Mouse (Mus musculus): ENCODE data around the gene Kcnt2. TPM values are rescaled to one million over a fixed set of nuclear protein-coding genes. Genes with fewer than 3 reads are reported as not detected.

The Kcnt2 gene
- under 1 TPM; 0.29 to 0.54 (median 0.37) TPM for total RNA-seq (2022)

DNA sequence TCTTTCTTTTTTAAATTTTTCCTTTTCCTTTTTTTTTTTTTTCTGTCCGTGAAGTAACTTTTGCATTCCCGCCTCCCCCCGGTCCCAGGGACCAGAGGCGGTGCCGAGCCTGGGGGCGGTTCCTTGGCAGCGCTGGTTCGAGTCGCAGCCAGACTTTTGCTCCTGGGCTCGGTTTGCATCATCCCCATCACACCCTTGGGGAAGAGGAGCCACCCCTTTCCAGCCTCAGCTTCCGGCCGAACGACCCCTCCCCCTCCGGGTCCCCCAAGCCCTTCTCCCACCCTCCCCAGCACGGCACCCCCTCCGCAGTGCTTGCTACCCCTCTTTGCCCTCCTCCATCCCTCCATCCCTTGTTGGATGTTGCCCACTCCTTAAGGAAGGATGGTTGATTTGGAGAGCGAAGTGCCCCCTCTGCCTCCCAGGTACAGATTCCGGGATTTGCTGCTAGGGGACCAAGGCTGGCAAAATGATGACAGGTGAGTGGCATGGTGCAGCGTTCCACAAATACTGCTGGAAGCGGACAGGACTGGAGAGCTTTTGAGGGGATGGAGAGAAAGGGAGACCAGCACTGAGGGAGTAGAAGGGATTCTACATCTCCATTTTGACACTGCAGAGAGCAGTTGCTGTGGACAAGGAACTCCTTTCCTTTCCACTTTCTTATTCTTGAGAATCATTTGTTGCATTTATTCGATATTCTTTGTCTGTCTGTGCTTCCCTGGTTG, at the start of gene Kcnt2:
Gene Kcnt2, plus strand, starts transcription at position 283 of the 722 bp plus-strand sequence.
- DNase-seq (ENCODE audit: low spot score in 2 of 2): peak; percentile 28 to 32

DNA sequence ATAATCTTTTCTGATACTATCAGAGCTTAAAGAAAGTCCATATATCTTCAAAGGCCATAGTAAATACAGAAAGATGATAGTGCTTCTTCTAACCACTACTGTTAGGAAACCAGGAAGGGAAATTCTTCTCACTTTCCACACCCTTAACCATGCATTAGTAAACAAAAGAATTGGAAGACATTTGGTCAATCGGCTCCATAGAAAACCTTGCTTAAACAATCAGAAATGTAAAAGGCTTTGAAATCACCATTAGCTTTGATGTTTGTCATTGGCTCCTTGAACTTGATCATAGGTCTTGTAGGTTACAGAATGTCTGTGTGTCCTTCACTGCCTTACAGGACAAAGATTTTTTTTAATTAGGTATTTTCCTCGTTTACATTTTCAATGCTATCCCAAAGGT, 40.6 kb upstream of the Kcnt2 start:
- DNase-seq (ENCODE audit: low spot score in 2 of 2): no peak

DNA sequence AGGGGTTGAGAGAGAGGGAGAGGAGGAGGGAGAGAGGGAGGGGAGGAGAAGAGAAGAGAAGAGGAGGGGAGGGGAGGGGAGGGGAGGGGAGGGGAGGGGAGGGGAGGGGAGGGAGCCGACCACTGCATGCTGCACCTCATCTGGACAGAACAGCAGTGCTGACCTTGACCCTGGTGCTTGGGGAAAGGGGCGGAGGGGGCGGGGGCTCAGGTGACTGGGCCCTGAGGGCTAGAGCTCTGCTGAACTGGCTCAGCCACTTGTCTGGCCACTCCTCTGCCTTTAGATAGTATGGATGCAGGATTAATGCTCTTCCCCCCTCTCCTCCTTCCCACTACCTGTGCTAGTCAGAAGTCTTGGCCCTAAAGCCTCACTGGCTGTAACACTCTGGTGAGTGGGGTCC, 20.7 kb upstream of the Kcnt2 start:
- DNase-seq (ENCODE audit: low spot score in 2 of 2): no peak

DNA sequence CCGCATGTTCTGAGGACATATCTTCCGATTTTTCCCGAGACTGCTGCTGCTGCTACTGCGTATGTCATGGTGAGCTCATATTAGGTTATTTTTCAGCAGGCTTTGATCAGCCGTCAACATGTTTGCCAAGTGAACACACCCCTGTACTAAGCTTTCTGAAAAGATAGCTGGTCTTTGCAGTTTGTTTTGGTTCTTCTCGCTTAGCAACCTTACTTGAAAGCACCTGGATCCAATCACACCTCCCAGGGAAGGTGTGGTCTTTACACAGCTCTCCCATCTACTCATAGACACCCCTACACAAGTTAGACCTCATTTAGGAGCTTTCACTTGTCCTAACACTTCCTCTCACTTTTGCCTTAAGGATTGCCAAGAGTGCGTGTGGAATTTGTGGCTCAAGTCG, 19.3 kb upstream of the Kcnt2 start:
- DNase-seq (ENCODE audit: low spot score in 2 of 2): no peak

DNA sequence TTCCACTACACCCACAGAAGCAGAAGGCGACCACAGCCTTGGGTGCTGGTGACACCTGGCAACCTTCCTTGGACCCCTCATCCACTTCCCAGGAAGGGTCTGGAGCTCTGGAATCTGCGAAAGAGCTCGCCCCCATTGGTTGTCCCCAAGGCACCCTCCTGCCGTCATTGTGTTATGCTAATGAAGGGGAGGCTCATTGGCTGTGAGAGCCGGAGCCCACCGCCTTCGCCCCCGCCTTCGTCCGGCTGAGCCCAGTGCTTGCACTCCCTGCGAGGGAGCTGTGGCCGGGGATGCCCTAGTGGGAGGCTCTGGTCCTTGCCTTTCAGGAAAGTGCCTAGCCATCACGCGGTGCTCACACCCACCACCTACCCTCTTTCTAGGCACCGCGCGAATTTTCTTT, 493 bp upstream of the Kcnt2 start:
- peak; percentile 8 to 23 for DNase-seq (ENCODE audit: low spot score in 2 of 2)

DNA sequence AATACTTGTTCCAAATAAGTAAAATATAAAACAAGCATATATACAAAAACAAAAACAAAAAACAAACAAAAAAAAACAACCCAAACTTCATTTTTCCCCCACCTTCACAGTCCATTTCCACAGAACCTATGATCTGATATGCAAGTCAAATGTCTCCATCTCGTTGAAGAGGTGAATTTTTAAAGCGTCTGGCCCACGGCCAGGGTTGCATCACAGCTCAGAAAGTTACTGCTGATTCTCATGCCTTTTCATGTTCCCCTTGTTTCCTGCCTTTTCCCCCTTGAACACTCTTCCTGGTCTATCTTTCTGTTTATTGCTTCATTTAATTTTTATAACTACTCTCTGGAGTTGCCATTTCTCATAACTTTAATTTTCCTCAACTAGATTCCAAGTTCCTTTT, 18.7 kb downstream of the Kcnt2 start:
- DNase-seq (ENCODE audit: low spot score in 2 of 2): peak in 1 of 2 experiments; percentile 21

DNA sequence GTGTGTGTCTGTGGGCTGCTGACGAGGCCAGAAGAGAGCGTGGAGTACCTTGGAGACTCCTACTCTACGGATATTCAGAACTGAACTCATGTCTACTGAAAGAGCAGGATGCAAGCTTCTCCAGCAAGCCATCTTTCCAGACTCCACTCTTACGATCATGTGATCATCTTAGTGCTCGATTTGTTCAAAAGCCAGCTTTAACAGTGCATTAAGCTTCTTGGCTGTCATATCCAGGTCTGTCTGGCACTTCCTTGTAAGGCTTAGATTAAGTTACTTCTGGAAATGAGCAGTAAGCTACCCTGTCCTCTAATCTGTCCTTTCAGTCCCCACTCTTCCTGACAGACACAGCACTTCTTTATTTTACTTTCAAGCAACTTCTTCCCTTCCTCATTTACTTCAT, 20.1 kb downstream of the Kcnt2 start:
- DNase-seq (ENCODE audit: low spot score in 2 of 2): no peak

DNA sequence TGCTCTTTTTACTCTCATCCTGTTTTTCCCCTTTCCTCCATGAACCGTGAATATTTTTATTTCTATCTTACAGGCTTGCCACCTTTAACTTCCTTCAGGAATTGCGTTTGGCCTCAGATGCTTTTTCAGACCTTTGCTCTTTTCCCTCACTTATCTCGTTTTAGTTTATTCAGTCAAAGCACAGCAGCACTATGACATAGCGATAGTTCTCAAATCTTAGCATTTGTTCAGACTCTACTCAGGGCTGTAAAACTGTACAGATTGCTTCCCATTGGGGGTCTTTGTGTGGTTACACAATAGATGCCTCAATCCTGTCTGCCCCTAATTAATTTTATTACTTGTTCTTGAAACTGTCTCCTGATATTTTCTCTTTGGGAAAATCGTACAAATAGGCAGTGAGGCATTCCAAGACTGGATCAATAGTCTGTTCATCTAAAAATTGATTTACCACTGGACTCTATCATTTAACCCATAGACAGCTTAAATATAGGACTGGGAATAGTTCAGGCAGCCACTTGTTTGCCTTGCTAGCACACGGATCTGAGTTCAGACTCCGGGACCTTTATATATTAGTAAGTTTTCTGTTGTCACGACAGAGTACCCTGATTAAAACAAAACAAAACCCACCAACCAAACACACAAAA, 20.8 kb downstream of the Kcnt2 start:
- no peak for DNase-seq (ENCODE audit: low spot score in 2 of 2)

DNA sequence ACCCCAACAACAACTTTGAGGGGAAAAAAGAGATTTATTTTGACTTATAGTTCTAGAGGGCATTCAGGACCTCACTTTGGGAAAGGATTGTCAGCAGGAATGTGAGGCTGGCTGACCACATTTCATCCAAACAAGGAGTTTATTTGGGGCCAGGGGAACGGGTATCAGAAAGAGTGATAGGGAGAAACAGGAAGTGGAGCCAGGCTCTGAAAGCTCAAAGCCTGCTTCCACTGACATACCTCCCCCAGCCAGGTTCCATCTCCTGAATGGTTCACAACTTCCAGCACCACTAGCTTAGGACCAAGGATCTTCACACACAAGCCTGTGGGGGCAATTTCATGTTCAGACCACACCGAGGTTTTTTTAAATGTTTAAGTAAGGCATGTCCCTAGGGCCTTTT, 21.3 kb downstream of the Kcnt2 start:
- no peak for DNase-seq (ENCODE audit: low spot score in 2 of 2)

DNA sequence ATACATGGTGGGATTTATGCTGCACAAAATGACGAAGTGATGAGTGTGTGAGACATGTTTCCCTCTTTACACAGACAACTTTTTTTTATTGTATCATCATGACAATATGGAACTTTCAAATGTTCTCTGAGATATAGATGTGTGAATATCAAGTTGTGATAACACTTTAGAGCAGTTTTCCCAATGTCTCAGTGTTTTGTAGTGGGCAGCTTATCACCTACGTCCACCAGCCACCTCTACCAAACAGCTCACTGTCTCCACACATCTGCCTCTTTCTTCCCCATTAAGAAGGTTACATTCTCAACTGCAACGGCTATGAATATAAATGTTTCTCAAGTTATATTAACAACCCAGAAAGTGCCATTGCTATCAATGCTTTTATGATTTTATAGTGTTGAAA, 27.7 kb downstream of the Kcnt2 start:
- no peak for DNase-seq (ENCODE audit: low spot score in 2 of 2)

DNA sequence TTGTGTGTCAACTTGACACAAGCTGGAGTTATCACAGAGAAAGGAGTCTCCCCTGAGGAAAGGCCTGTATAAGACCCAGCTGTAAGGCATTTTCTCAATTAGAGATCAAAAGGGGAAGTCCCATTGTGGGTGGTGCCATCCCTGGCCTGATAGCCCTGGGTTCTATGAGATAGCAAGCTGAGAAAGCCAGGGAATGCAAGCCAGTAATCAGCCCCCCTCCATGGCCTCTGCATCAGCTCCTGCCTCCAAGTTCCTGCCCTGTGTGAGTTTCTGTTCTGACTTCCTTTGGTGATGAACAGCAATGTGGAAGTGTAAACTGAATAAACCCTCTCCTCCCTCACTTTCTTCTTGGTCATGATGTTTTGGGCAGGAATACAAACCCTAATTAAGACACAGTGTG, 29.9 kb downstream of the Kcnt2 start:
- DNase-seq (ENCODE audit: low spot score in 2 of 2): no peak

DNA sequence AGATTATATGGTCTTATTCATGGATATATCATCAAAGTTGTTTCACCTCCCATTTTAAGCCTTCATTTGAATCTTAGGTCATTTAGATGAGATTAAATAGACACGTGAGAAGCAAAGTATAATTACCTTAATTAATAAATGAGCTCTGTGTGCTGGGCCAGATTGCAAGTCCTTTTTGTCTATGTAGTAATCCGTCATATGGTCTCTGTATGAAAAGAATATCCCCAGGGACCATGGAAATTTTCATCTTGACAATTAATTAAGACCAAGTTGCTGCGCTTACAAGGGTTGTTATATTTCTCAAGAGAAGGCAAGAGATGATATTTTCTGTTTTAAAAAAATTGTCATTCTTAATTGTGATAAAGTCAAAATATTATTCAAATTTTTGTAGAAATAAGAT, 47.2 kb downstream of the Kcnt2 start:
- DNase-seq (ENCODE audit: low spot score in 2 of 2): no peak

DNA sequence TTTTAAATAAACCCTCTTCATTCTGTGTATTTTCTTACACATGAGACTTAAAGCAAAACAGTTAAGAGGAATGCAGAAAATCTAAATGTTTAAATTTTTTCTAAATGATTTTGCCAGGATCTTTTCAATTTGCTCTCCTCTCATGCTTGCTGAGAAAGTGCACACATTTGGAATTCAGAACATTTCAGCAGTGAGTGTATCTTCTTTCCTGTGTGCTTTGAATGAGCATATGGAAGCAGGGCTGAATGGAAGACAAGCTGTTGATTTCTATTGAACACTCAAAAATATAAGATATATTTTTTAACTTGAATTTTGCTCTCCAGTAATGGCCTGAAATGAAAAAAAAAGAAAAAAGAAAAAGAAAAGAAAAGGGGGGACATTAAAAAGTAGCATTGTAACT, 49.5 kb downstream of the Kcnt2 start:
- no peak for DNase-seq (ENCODE audit: low spot score in 2 of 2)

DNA sequence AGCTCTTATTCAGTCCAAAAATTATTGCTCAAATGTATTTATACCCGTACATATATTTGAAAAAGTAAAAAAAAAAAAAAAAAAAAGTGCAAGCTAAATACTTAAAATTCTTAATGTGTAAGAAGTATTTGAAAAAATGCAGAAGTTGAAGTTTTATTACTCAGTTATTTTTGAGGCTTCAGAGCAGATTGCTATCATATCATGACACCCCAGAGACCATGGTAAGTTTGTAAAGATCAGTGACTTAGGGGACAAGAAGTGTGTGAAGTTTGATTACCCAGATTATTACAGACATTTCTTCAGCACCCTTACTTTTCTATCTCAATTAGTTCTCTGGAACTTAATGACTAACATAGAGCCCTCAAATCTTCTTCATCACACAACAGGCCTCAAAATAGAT, 58.3 kb downstream of the Kcnt2 start:
- DNase-seq (ENCODE audit: low spot score in 2 of 2): no peak

DNA sequence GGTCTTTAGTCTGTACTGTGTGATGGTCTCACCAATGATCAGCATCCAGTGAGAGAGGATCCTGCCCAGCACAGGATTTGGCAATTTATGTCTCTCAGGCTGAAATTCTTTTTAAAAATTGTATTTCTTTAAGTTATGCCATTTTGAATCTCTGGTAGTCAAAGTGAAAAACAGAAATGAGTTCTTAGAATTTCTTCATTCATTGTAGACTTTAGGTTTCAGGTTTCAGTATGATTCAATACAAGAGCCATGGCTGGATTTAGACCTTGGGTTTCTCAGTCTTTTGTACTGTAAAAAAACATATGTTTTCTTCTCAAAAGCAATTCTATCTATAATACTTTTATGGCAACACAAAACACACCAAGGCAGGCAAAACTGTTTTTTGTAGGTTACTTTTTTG, 59.4 kb downstream of the Kcnt2 start:
- DNase-seq (ENCODE audit: low spot score in 2 of 2): no peak

DNA sequence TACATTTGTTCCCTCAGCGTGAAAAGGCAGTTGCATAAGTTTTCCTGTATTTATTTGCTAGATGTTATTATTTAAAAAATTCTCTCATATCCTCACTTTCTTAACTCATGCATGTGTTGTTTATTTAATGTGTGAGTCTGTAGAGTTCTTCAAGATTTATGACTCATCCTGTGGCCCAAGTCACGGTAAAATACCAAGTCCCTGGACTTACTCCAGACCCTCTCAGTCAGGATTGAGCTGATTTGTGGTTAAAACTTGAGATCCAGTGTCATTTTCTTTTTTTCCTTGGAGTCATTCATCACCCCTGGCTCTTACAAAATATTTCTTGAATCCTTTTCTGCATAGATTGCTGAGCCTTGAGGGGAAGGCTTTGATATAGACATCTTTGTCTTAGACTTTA, 60.4 kb downstream of the Kcnt2 start:
- DNase-seq (ENCODE audit: low spot score in 2 of 2): no peak

DNA sequence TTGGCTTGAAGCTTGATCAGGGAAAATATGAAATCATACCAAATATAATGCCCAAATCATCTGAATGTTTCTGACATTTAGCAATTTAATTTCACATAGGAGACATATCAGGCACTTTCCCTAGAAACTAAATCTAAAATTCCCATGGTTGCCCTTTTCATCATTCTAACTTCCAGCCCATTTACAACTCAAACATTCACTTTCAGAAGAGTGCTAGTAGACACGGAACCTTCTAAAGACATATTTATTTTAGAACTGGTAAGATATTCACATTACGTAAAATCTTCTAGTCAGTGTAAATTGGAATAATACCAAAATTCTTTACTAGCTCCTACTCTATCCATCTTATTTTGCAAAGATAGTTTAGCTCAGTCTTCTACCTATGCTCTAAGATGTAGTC, 64.8 kb downstream of the Kcnt2 start:
- DNase-seq (ENCODE audit: low spot score in 2 of 2): no peak

DNA sequence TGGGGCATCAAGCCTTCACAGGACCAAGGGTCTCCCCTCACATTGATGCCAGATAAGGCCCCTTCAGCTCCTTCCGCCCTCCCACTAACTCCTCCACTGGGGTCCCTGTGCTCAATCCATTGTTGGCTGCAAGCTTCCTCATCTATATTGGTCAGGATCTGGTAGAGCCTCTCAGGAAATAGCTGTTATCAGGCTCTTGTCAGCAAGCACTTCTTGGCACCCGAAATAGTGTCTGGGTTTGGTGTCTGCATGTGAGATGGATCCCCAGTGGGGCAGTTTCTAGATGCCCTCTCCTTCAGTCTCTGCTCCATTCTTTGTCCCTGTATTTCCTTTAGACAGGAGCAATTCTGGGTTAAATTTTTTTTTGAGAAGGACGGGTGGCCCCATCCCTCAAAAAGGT, 79.1 kb downstream of the Kcnt2 start:
- no peak for DNase-seq (ENCODE audit: low spot score in 2 of 2)

DNA sequence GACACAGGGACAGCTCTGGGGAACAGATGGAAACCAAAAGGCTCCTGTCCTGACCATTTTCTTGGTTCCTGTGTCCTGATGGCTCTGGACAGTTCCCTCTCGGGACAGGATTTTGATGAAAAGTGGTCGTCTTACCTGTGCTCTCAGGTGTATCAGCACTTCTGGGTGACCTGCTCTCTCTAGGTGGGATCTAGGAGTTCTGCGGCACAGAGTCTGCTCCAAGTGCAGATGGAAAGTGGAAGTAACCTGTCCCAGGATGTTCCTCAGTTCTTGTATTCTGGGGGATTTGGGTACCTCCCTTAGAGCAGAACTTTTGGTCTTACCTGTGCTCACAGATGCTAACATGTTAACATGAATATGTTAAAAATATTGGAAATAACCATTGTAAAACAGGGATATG, 80.8 kb downstream of the Kcnt2 start:
- no peak for DNase-seq (ENCODE audit: low spot score in 2 of 2)

DNA sequence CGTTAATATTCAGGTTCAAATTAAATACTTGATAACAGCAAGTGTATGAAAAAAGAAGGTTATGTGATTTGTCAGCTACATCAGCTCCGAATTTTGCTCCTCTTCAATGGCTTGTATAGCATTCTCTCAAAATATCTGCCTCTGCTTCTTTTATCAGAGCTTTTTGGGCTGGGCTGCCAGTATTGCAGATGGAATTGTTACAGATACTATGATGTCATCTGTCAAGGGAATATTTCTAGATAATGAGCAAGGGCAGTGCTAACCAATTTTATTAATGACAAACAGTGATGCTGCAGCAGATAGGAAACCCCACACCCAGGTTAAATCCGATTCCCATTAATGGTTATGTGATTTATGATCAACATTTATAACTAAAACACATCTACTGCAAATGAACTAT, 87.7 kb downstream of the Kcnt2 start:
- DNase-seq (ENCODE audit: low spot score in 2 of 2): no peak

DNA sequence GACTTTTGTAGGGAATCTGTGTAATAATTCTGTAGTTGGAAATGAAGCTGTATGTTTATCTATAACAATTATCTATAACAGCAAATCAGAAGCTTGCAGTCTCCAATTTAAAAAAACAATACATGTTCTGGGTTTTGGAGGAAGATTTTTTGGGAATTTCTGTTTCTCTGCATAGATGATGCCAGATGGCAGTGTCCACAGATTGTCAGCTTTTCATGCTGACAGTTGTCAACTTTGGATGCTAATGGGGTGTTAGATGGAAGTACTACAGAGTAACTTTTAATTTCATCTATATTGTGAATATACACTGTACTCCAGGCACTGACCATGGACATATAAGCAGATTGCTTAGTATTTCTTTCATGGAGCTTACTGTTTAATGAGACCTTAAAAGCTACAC, 92.5 kb downstream of the Kcnt2 start:
- no peak for DNase-seq (ENCODE audit: low spot score in 2 of 2)

DNA sequence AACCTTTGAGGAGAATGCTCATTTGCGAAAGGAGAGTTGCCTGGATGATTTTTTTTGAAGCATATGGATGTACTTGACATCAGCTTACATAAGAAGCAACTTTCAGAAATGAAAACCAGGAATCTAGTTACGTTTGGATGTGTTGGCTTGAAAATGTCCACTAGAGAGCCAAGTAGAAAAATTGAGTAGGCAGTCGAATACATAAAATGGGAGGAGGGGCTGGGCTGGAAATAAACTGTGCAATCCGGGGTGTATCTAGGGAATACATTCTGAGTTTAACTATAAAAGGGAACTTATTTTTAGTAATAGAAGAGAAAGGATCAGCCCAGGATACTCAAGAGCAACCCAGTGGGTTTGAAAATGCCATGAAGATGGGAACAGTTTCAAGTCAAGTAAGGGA, 93.4 kb downstream of the Kcnt2 start:
- DNase-seq (ENCODE audit: low spot score in 2 of 2): no peak

DNA sequence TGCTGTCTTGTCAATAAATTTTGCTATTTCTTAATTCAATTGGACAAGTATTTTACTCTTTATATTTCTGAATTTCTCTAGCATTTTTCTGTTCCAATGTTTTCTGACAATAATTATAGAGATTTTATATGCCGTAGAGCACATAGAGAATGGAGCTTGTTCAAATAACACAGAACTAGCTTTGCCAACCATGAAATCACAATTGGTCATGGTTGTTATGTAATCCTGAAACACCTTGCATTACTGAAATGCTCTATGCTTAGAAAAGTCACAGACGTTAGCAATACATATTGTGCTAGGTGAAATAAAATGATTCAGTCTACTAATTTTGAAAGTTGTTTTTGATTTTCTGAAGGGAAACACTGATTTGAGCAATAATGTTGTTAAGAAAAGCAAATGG, 118.8 kb downstream of the Kcnt2 start:
- DNase-seq (ENCODE audit: low spot score in 2 of 2): no peak
